Mouse (Mus musculus): ENCODE measurements at regions not wholly inside any gene's neighbourhood (a gene's known extent, or its start where the extent isn't known, plus 50 kb on each side); places are given as distances from the start of the nearest gene placed in this dataset. TPM values are rescaled to one million over a fixed set of nuclear protein-coding genes. Genes with fewer than 3 reads are reported as not detected.

DNA sequence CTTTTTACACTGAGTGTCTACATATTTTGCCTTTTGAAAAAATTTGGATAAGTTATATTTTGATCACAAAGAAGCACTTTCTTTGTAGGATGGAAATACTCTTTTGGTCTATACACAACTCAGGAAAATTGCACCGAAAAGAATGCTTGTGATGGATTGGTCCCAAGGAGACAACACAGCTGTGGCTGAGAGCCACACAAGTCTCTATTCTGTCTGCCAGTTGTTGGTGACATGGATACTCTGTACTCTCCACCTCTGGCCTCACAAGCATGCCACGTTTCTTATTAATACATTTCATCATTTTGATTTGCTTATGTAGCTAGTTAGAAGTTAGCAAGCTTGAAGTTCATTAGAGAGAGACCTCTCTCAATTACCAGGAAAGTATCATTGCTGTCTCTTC is 53.7 kb upstream of the Ankrd50 start:
- WGBS (ENCODE audit: insufficient replicate concordance) = 59% methylated on average over 2 of the region's 2 CpGs
- no peak for TF ChIP-seq EP300 (IDR thresholded peaks at IDR 0.05; ENCODE audit: low read depth)
- no peak for TF ChIP-seq CTCF (IDR thresholded peaks at IDR 0.05; ENCODE audit: low read depth)
- no peak for ATAC-seq

DNA sequence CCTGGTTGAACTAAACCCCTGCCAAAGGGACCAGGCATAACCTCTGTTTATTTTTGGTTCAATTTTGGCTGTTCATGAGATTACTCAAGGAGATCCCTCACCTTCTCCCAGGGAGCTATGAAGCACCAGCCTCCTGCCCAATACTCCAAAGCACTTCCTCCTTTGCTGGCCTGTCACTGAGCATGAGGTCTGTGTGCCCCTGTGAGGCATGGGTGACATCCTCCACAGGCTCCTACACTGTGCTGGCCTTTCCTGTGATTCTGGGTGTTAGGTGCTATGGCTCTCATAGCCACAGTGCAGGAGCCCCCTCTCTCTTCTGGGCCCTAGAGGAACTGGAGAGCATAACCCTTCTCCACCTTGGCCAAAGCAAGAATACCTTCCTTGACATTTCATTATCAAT is 53.1 kb upstream of the Ankrd50 start:
- Histone ChIP-seq H3K27ac (ENCODE audit: low read depth) (no peak overlapping the region), H3K9ac (replicated peaks) (no peak overlapping the region), H3K27me3 (ENCODE audit: insufficient read depth, low read length) (no peaks in the 10 kb centered on the region), H3K4me2 (ENCODE audit: low read depth, low read length) (no peak overlapping the region), H3K36me3 (replicated peaks; ENCODE audit: insufficient read depth, low read length) (no peaks in the 10 kb centered on the region), H3K4me3 (ENCODE audit: low read depth, low read length) (no peak overlapping the region), H3K9me3 (ENCODE audit: low read length) (no peaks in the 10 kb centered on the region), H3K4me1 (ENCODE audit: insufficient read depth) (no peaks in the 10 kb centered on the region)
- DNase-seq (no peak), ATAC-seq (no peak)
- no peak for TF ChIP-seq CTCF (IDR thresholded peaks at IDR 0.05; ENCODE audit: low read depth)
- TF ChIP-seq EP300 (IDR thresholded peaks at IDR 0.05; ENCODE audit: low read depth) = no peak

More for the DNA sequence above, 53.7 kb upstream of the Ankrd50 start:
- Histone ChIP-seq H3K4me2 (ENCODE audit: low read depth, low read length) (no peak overlapping the region), H3K4me1 (ENCODE audit: insufficient read depth) (no peaks in the 10 kb centered on the region), H3K4me3 (ENCODE audit: low read depth, low read length) (no peak overlapping the region), H3K27ac (ENCODE audit: low read depth) (no peak overlapping the region), H3K9me3 (ENCODE audit: low read length) (no peaks in the 10 kb centered on the region), H3K9ac (replicated peaks) (no peak overlapping the region), H3K36me3 (replicated peaks; ENCODE audit: insufficient read depth, low read length) (no peaks in the 10 kb centered on the region), H3K27me3 (ENCODE audit: insufficient read depth, low read length) (no peaks in the 10 kb centered on the region)
- DNase-seq = no peak

Small RNA genes in the stretch of these regions (microRNA-seq; reads per million reads assigned to microRNA genes)
- not detected for gene Gm24462
